Mouse (Mus musculus) mature B cell (primary cell): ENCODE data around the gene Rap1gap2.

ENCODE experiments used
- in situ Hi-C: fragments of 300-500 bp; cut with MboI; formaldehyde crosslinking; loops from 2 replicates; pipeline ENCODE4 v1.14.3; 2019

Rap1gap2 gene

GRCm38 (mm10) chr11:74574768-74575434 lies 35.8 kb downstream of the Rap1gap2 start:
- in situ Hi-C loops, result no loop called here

DNA sequence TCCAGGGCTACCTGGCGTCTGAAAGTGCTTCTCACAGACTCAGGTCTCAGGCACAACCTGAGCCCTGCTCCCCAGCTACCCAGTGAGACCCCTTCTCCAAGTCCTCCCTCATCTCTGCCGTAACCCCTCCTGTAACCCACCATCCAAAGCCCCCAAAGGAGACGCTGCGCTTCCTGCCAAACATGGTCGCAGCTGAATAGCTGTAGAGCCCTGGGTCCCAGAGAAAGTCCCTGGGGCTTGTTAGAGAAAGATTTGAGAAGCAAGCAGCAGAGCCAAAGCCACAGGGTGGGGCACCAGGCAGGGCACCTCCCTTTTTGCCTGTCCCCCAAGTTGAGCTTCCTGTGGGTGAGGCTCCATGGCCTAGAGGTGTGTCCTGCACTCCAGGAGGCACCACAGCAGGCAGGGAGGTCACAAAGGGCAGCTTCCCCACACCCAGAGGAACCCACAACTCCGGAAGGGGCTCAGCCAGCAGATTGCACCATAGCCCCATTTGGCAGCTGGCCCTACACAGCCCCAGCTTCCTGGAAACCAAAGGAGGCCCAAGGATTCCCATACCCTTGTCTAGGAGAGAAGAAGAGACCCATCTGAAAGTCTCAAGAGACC lies 38.2 kb downstream of the Rap1gap2 start:
- in situ Hi-C loops, result no loop called here

GRCm38 (mm10) chr11:74569735-74570134 lies 41.0 kb downstream of the Rap1gap2 start:
- in situ Hi-C loops, result no loop called here

- in situ Hi-C loops, result no loop called here
Measured at GRCm38 (mm10) chr11:74568463-74568862, 42.3 kb downstream of the Rap1gap2 start.

DNA sequence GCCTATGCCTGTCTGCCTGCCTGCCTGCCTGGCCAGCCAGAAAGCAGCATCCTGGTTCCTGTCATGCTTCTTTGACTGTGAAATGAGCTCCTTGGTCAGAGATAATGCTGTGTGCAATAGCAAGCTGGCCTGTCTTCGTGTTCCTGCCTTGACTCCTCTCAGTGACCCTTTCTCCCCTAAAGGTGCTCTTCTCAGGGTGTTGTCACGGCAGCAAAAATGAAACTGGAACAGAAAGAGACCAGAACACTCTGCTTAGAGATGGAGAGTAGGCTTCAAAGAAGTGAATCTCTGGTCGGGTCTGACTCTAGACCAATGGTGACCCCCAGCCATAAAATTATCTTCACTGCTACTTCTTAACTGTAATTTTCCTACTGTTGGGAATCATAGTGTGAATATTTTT lies 42.7 kb downstream of the Rap1gap2 start:
- in situ Hi-C loops, result no loop called here

DNA sequence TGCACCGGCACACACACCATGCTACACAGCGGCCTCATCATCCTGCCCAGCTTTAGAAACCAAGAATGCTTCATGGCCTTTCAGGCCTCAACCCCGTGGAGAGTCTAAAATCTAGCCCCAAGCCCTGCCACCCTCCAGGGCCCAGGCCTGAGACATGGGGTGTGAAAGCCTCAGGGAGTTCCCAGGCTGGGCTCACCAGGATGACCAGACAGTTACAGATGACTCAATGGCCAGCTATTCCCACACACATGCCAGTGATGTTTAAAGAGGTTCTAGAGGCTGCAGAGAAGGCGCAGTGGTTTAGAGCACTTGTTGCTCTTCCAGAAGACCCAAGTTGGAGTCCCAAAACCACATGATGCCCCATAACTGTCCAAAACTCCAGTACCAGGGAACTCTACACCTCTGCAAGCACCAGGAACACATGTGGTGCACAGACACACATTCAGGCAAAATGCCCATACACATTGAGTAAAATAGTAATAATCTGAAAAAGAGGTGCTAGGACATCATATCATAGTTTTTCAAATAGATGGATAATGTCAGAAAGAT lies 44.3 kb downstream of the Rap1gap2 start:
- in situ Hi-C loops, result no loop called here

- in situ Hi-C loops, result no loop called here
Measured at GRCm38 (mm10) chr11:74561392-74561791, 49.3 kb downstream of the Rap1gap2 start.

DNA sequence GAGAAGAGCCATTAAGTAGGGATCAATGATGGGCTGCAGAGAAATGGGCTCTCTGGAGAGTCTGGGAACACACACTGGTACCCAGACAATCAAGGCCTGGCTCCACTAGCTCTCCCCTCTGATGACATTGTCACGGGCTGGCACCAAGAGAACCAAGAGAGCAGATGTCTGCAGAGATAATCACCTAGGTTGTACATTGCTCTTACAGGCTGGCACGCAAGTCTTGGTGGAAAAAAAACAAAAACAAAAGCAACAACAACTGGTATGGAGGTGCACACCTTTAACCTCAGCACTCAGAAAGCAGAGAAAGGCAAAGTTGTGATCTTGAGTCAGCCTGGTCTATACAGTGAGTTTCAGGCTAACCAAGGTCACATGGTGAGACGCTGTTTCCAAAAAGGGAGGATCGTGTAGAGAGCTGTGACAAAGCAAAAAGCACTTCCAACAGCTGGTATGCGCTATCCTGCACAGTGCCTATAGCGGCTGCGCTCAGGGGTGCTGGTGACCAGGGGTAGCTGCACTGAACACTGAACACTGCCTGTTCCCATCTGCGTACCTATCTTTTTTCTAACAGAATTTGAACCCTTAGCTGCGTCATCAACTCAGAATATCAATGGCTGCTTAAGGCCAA lies 50.0 kb downstream of the Rap1gap2 start:
- in situ Hi-C loops, result no loop called here

DNA sequence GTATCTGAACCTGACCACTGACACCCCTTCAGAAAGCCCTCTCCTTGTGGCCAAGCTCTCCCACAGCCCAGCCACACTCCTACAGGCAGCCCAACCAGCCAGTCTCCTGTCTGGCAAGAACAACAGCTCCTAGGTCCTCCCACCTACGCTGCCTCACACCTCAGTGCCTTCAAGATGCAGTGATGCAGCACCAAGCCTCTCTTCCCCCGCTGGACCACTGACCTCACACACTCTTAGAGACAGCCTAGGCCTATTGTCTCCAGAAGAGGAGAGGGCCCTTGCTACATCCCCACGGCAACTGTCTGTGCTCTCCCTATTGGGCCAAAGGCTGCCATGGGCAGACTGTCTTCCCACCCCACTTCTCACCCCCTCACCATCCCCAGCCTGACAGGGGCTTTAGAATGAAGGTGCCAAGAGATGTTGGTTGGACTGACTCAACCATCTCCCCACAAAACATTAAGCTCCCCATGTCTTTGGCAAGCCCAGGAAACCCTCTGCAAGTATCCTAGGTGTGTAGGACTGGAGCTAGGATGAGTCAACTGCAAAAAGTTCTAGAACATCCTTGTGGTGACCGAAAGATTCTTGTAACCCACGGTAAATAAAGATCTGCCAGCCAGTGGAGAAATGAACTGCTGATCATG lies 50.8 kb downstream of the Rap1gap2 start:
- in situ Hi-C loops, result no loop called here

- in situ Hi-C loops, result no loop called here
Measured at GRCm38 (mm10) chr11:74558933-74559332, 51.8 kb downstream of the Rap1gap2 start.

DNA sequence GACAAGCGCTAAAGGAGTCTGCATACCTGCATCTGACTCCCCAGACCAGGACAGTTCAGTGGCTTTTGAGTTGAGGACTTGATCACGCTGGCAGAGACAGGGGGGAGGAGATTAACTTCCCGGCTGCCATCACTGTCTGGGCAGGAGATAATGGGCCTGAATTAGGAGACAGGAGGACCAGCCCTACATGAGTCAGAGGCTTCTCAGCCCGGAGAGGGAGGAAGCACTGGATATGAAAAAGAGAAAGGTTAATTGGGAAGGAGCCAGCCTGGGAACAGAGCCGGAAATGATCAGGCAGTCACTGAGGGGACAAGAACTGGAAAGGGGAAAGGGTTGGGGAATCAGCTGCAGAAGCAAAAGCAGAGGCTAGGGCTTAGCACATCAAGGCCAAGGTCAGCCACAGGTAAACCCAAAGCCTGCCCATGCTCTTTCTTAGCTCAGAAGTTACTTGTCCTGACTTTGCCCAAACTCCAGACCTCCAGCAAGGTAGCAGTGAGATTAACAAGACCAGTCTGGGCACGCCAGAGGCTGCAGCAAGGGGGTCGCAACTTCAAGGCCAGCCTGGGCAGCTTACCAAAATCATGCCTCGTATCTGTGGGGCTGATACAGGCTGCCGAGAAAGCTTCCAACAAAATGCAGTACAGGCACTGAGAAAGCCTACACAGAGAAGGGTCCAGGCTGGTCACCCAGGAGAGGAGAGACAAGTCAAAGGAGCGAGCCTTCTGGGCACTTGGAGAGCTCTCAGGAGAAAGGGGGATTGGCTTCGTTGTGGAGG lies 53.1 kb downstream of the Rap1gap2 start:
- in situ Hi-C loops, result no loop called here

GRCm38 (mm10) chr11:74555716-74556374 lies 54.9 kb downstream of the Rap1gap2 start:
- in situ Hi-C loops, result no loop called here

DNA sequence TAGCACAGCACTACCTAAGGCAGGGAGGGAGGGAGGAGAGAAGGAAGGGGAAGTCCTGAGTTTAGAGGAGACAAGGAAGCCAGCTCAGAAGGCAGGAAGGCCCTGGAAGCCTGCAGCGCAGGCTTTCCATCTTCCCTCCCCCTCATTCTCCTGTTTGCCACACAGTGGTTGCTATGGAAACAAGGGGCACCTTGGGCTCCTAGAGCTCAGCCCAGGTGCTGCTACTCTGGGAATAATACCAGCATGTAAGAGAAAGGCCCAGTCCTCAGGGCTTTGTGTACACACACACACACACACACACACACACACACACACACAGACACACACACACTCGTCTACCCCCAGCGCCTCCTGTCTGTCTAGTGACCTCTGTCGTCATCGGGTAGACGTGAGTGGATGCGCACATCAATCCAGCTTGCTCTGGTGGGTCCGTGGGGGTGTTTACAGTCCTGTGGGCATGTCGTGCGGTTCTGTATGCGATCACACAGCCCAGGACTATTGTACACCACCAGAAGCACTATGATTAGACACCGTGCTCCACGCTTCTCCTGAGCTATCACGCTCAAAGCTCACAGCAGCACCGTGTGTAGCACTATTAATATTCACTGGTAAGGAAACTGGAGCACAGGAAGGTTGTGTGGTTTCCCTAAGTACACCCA lies 55.9 kb downstream of the Rap1gap2 start:
- in situ Hi-C loops, result no loop called here

GRCm38 (mm10) chr11:74551568-74551967 lies 59.1 kb downstream of the Rap1gap2 start:
- in situ Hi-C loops, result no loop called here

DNA sequence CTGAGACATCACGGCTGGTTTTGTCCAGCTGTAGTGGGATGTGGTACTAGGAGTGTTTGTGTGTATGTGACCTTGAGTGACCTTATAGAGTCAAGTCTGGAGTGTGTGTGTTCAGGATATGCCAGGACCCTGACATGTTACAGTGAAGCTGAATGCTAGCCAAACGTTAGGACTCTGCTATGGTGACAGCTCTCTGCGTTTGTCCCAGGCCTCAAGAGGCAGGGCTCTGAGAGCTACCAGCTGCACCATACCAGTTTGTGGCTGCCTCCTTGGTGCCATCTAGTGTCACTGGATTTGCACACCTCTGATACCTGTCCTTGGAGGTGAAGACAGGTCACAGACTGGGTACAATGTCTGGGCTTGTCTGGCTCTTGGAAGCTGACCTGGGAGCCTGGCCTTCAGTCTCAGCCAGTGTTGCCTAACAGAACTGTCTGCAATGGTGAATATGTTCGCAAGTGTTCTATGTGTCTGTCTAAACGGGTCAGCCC lies 60.1 kb downstream of the Rap1gap2 start:
- in situ Hi-C loops, result no loop called here

- in situ Hi-C loops, result no loop called here
Measured at GRCm38 (mm10) chr11:74548781-74549382, 61.8 kb downstream of the Rap1gap2 start.

GRCm38 (mm10) chr11:74546933-74547694 lies 63.6 kb downstream of the Rap1gap2 start:
- in situ Hi-C loops, result no loop called here

GRCm38 (mm10) chr11:74546165-74546564 lies 64.5 kb downstream of the Rap1gap2 start:
- in situ Hi-C loops, result no loop called here

DNA sequence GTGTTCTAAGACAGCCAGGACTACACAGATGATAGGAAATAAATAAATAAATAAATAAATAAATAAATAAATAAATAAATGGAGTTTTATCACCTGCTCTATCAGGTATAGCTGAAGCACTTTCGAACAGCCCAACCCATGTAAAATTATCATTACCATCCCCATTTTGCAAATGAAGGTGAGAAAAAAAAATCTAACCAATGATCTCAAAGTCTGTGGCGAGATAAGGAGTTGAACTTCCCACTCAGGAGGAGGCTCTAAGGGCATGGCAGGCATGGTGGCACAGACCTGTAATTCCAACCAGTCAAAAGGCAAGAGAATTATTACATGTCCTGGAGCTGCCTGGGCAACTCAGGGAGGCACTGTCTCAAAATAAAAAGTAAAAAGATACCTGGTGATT lies 65.2 kb downstream of the Rap1gap2 start:
- in situ Hi-C loops, result no loop called here
